Mouse (Mus musculus) spleen, postnatal 10 days (tissue): ENCODE measurements around the gene Capzb.
A peak's percentile ranks its signal among the peaks of the same experiment; 100 is the strongest.

ENCODE experiments used
- DNase-seq, 2 experiments: peaks; one replicate each; pipeline ENCODE4 v3.0.0; 2021 to 2022; ENCODE audit warnings: low spot score in 2 of 2

Gene Capzb

DNA sequence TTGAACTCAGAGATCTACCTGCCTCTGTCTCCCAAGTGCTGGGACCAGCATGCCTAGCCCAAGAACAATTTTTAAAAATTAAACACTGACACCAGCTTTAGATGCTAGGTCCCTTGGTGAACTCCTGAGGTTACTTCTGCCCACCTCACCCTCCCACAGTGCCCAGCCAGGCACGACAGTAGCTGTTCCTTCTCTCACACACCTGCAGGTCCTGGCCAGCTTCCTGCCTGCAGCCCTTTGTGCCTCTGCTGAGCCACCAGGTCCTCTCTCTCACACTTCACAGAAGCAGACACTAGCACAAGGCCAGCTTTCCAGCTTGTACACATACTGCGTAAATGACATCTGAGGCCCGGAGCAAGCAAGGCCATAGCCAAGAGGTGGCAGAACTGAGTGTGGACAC, 112.8 kb downstream of the Capzb start:
- peak in 1 of 2 experiments; percentile 35 for DNase-seq

- peak in 1 of 2 experiments; percentile 63 for DNase-seq
Measured at GRCm38 (mm10) chr4:139307916-139308315, 115.2 kb downstream of the Capzb start.

DNA sequence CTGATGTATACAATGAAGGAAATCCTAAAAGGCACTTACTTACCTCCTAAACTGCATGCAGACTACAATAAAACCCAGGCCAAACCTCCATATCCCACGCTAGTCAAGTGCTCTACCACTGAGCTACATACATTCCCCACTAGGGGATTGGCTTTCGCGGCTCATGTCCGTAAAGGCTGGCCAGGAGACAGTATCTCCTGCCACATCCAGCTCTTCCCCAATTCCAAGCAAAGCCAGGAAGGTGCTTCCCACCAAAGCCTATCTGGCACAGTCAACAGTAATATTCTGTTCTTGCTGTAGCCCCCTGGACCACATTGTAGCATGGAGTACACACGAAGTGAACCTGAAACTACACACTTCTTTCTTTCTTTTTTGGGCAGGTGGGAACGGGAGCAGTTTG, 117.0 kb downstream of the Capzb start:
- DNase-seq = no peak

- DNase-seq = peak; percentile 99 to 100
Measured at GRCm38 (mm10) chr4:139310171-139310898, 117.6 kb downstream of the Capzb start, which contains the start of the genes Pqlc2 and Akr7a5. TSS of gene Pqlc2 (minus strand) at chr4:139310708. TSS of gene Akr7a5 (plus strand) at chr4:139310744.

- peak in 1 of 2 experiments; percentile 55 for DNase-seq
Measured at GRCm38 (mm10) chr4:139310899-139311701, 118.4 kb downstream of the Capzb start.

DNA sequence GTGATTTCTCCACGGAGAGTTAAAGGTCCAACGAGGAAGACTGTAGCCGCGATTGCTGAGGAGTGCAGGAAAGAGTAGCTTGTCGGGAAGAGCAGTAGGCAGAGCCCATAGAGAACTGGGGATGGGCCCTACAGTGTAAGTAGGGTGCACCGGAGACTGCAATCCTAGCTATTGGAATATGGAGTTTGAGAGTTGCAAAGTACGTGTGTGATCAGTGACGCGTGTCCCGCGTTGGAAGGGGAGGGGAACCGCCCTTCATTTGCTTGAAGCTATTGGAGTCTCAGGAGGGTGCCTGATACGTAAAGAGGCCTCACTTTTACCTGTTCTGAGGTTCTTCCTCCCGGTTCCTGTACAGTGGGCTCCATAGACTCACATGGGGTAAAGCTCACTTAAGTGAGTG, 119.0 kb downstream of the Capzb start:
- no peak for DNase-seq

- DNase-seq = peak in 1 of 2 experiments; percentile 81
Measured at GRCm38 (mm10) chr4:139312632-139313031, 119.9 kb downstream of the Capzb start.

- no peak for DNase-seq
Measured at GRCm38 (mm10) chr4:139318449-139318848, 125.8 kb downstream of the Capzb start.

GRCm38 (mm10) chr4:139319740-139320139, 127.0 kb downstream of the Capzb start:
- no peak for DNase-seq

DNA sequence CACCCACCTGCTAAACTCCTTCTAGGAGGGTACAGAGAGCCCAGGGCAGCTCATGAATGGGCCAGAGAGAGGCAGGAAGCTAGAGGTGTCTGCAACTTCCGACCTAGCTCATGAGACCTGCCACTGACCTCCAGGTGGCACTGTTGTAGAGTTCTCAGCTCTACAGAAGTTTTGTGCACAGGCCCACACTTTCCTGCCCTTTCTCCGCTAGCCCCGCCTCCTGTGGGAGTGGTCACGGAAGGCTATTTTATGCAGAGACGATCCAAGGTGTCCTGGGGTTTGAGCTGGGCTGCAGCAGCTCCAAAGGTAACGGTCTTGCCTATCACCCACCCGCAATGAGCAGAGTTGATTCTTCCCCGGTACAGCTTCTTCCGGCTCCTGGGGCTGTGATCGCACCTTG, 137.9 kb downstream of the Capzb start:
- peak; percentile 68 to 92 for DNase-seq

DNA sequence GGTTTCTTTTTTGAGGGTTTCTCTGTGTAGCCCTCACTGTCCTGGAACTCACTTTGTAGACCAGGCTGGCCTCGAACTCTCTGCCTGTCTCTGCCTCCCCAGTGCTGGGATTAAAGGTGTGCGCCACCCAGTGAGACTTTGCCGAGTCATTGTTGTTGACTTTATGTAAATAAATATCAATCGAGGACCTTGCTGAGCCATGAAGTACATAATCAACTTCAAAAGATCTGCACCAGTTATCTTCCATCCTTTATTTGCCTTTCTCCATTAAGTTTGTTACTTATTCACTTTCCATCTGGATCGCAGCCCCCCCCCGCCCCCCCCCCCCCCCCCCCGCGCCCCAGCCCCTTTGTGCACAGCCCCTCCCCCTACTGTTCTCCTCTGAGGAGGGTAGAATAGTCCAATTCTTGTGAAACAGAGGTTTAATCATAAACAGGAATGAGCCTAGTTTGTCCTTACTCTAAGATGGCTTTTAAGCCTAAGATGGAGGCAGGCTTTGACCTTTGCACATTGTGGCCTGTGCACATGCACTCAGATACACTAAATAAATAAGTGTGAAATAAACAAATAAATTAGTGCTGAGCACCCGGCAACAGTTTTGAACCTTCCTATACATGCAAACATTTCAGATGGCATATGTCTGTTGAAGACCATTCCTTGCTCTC, 142.1 kb downstream of the Capzb start:
- DNase-seq = no peak

GRCm38 (mm10) chr4:139335507-139335906, 142.8 kb downstream of the Capzb start:
- no peak for DNase-seq

- DNase-seq = peak; percentile 77 to 94
Measured at GRCm38 (mm10) chr4:139336822-139337483, 144.3 kb downstream of the Capzb start.

DNA sequence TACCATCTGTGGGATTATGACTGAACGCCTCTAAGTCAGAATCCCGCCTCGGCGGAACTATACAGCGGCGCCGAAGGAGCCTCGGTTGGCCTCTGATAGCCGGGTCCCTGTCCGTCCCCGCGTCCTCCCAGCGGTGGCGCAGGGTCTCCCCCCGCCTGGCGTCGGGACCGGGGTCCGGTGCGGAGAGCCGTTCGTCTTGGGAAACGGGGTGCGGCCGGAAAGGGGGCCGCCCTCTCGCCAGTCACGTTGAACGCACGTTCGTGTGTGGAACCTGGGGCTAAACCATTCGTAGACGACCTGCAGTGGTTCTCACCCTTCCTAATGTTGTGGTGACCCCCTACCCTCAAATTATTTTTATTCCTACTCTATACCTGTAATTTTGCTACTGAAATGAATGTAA, 145.4 kb downstream of the Capzb start:
- DNase-seq = no peak

DNA sequence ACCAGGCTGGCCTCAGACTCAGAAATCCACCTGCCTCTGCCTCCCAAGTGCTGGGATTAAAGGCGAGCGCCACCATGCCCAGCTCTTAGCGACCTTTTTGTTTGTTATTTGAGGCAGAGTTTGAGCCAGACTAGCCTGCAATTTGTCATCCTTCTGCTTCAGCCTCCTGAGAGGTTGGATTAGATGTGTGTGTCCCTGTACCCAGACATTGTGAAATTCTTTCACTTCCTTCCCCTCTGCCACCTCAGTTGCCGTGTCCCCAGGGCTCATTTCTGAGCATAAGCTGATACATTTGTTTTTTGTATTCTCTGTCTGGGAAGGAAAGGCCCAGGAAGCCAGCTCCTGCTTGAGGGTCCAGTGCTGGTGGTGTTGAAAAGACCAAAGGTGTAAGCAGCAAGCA, 148.1 kb downstream of the Capzb start:
- no peak for DNase-seq
